Mouse (Mus musculus) forebrain, embryonic 11.5 days (tissue): Measurements from ENCODE around the gene Mst1r. TPM values are rescaled to one million over a fixed set of nuclear protein-coding genes. Genes with fewer than 3 reads are reported as not detected.

Experiments
- ATAC-seq: fragments of 200-750 bp; cut with Nextera tagmentation; replicated peaks from 2 replicates; pipeline ENCODE4 v1.8.0; 2017; ENCODE audit warnings: moderate TSS enrichment; ENCODE audit not compliant: low FRiP score
- DNase-seq: peaks from one replicate; pipeline ENCODE4 v3.0.0-alpha.2; 2017; ENCODE audit warnings: low spot score
- H3K27ac ChIP-seq: fragments of 300-500 bp; sonication (generic); 2 replicates; pipeline ENCODE4 v1.5.1; 2014; ENCODE audit warnings: low read depth, low read length
- H3K27me3 ChIP-seq: fragments of 300-500 bp; sonication (generic); 2 replicates; pipeline ENCODE4 v1.6.1; 2014; ENCODE audit warnings: mild to moderate bottlenecking, low read length, mixed read lengths; ENCODE audit not compliant: control insufficient read depth, insufficient read depth
- H3K36me3 ChIP-seq: fragments of 300-500 bp; sonication (generic); 2 replicates; pipeline ENCODE4 v1.6.1; 2014; ENCODE audit warnings: mild to moderate bottlenecking, low read length, moderate library complexity, mixed read lengths; ENCODE audit not compliant: control insufficient read depth, insufficient read depth
- H3K4me1 ChIP-seq: fragments of 300-500 bp; sonication (generic); replicated peaks from 2 replicates; pipeline ENCODE4 v1.6.1; 2014; ENCODE audit warnings: low read length, mixed read lengths; ENCODE audit not compliant: control insufficient read depth, insufficient read depth
- H3K4me2 ChIP-seq: fragments of 300-500 bp; sonication (generic); 2 replicates; pipeline ENCODE4 v1.6.1; 2014; ENCODE audit warnings: low read depth, mild to moderate bottlenecking, low read length, moderate library complexity, mixed read lengths; ENCODE audit not compliant: severe bottlenecking
- H3K4me3 ChIP-seq: fragments of 300-500 bp; sonication (generic); 2 replicates; pipeline ENCODE4 v1.5.1; 2014; ENCODE audit warnings: low read depth, low read length
- H3K9ac ChIP-seq: fragments of 300-500 bp; sonication (generic); 2 replicates; pipeline ENCODE4 v1.6.1; 2014; ENCODE audit warnings: low read length
- H3K9me3 ChIP-seq: fragments of 300-500 bp; sonication (generic); 2 replicates; pipeline ENCODE4 v1.6.1; 2016; ENCODE audit warnings: low read length, mixed read lengths; ENCODE audit not compliant: control insufficient read depth
- WGBS: fragments of 180-500 bp; shearing (Covaris S2); extraction: QIAGEN DNeasy Blood & Tissue Kit; methylation state at CpG from one replicate; pipeline ENCODE4 v1.1.7; 2014; 5-methylcytosine and 5-hydroxymethylcytosine counted together
- polyA plus RNA-seq: library from polyadenylated mRNA; unstranded; fragments of >200 nt; fragmentation: Nextera tagmentation; extraction: Ambion mirVana; gene quantifications from 2 replicates; pipeline ENCODE4 v1.2.1, GENCODE M21; 2014

Gene Mst1r
- polyA plus RNA-seq, 1 experiment from 2014 or later: 0.43 TPM

DNA sequence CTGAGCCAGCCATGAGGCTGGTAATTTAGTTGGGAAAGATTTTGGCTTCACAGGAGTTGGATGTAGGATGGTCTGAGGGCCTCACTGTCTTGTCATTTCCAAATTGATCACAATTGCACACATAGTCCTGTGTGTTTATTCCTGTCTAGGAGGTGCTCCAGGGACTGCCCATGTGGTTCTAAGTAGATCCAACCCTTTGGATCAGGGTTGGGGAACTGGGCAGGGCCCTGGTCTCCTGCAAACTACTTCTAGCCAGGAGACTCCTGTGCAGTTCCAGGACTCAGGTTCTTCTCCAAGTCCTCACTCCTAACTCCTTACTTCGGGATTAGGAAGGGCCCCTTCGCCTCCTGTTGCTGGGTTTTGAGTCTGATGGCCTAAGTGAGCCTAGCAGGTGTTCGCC, 28.7 kb downstream of the Mst1r start, which contains the start of gene Camkv:
Camkv (plus strand) TSS at position 301 of the 400 bp plus-strand sequence.
- 8% methylated on average over 3 of the region's 3 CpGs for WGBS
- H3K9ac ChIP-seq: peak within 1 kb of the TSS; percentile 67
- H3K4me1 ChIP-seq: peaks cover 13% of the 10 kb centered on the region; the same call in 1 of the 2 replicates
- no peak for DNase-seq
- H3K4me2 ChIP-seq: peak within 1 kb of the TSS; percentile 98
- ATAC-seq: no peak
- no peaks in the 10 kb centered on the region for H3K27me3 ChIP-seq
- H3K27ac ChIP-seq: no peak within 1 kb of the TSS
- peak within 1 kb of the TSS; percentile 52 for H3K4me3 ChIP-seq
- H3K9me3 ChIP-seq: no peaks in the 10 kb centered on the region
- H3K36me3 ChIP-seq: no peaks in the 10 kb centered on the region

DNA sequence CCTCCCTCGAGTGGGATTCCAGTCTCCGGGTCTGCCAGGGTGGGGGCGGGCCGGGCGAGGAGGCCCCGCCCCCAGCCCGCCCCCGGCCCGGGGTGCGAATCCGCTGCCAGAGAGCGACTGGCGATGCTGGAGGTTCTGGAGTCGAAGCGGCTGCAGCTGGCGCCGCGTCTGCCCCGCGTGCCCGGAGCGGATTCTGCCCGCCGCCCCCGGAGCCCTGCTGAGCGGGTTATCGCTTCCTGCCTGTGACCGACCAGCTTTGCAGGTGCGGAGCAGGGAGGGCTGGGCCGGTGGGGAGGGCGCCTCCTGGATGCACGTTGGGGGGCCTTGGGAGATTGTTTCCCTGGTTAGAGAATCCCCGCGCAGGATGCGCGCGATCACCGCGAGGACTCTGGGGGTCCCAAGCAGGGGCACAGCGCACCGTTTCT, 29.1 kb downstream of the Mst1r start:
- no peaks in the 10 kb centered on the region for H3K27me3 ChIP-seq
- no peak overlapping the region for H3K27ac ChIP-seq
- WGBS: under 1% methylated on average over 34 of the region's 41 CpGs
- peak overlapping the region; percentile 98 for H3K4me2 ChIP-seq
- DNase-seq (peak; percentile 72), ATAC-seq (peak; percentile 66)
- H3K4me1 ChIP-seq: peaks cover 13% of the 10 kb centered on the region; the same call in 1 of the 2 replicates
- H3K4me3 ChIP-seq: peak overlapping the region; percentile 52
- H3K36me3 ChIP-seq: no peaks in the 10 kb centered on the region
- no peaks in the 10 kb centered on the region for H3K9me3 ChIP-seq
- H3K9ac ChIP-seq: peak overlapping the region; percentile 67

DNA sequence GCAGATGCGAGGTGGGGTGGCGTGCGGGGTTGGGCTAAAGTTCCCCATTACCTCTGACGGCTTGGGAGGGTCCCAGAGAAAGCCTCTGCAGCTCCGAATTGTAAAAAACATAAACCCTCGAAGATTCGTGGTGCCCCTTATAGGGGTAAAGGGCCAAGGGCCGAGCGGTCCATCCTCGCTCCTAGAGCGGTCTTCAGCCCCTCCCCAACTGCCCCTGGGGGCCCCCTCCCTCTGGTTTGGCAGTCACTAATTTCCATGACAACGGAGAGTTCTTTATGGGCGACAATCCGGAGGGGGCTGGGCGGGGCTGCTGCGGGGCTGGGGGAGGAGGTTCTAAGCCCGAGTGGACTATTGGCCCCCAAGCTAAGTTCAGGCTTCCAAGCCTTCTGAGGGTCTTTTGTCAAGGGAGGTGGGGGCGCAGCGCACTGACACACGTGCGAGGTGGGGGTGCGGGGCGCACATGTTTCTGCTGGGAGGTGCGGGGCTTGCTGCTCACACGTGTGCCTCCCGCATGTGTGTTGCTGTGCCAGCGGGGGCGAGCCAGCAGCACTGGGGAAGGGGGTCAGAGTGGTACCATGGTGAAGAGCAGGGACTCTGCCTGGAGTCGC, 29.6 kb downstream of the Mst1r start:
- DNase-seq (peak; percentile 67), ATAC-seq (peak; percentile 80)
- under 1% methylated on average over 29 of the region's 29 CpGs for WGBS
- H3K9ac ChIP-seq: peak overlapping the region; percentile 67
- H3K27me3 ChIP-seq: no peaks in the 10 kb centered on the region
- peak overlapping the region; percentile 52 for H3K4me3 ChIP-seq
- H3K4me1 ChIP-seq: peaks cover 13% of the 10 kb centered on the region; the same call in 1 of the 2 replicates
- H3K9me3 ChIP-seq: no peaks in the 10 kb centered on the region
- no peak overlapping the region for H3K27ac ChIP-seq
- peak overlapping the region; percentile 98 for H3K4me2 ChIP-seq
- no peaks in the 10 kb centered on the region for H3K36me3 ChIP-seq

DNA sequence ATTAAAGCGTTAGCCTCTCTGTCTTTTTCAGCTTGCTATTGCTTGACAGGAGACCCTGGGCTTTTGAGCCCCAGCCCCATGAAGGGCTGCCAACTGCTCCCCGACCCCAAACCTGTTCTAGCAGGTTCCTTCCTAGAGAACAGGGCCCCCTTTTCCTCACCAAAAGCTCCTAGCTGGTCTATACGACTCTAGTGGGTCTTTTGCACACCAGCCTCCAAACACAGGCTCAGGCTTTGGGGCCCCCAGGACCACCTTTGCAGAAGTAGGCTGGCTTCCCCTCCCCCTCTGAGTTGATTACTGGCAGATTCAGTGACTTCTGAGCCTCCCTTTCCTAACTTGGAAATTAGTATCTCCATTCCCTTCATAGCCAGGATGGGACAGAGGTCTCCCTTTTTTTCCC, 30.2 kb downstream of the Mst1r start:
- 4% methylated on average over 3 of the region's 3 CpGs for WGBS
- no peak overlapping the region for H3K27ac ChIP-seq
- H3K9ac ChIP-seq: peak overlapping the region; percentile 67
- ATAC-seq (no peak), DNase-seq (no peak)
- no peaks in the 10 kb centered on the region for H3K9me3 ChIP-seq
- H3K36me3 ChIP-seq: no peaks in the 10 kb centered on the region
- peaks cover 13% of the 10 kb centered on the region; the same call in 1 of the 2 replicates for H3K4me1 ChIP-seq
- H3K4me3 ChIP-seq: peak overlapping the region; percentile 52
- peak overlapping the region; percentile 98 for H3K4me2 ChIP-seq
- H3K27me3 ChIP-seq: no peaks in the 10 kb centered on the region

DNA sequence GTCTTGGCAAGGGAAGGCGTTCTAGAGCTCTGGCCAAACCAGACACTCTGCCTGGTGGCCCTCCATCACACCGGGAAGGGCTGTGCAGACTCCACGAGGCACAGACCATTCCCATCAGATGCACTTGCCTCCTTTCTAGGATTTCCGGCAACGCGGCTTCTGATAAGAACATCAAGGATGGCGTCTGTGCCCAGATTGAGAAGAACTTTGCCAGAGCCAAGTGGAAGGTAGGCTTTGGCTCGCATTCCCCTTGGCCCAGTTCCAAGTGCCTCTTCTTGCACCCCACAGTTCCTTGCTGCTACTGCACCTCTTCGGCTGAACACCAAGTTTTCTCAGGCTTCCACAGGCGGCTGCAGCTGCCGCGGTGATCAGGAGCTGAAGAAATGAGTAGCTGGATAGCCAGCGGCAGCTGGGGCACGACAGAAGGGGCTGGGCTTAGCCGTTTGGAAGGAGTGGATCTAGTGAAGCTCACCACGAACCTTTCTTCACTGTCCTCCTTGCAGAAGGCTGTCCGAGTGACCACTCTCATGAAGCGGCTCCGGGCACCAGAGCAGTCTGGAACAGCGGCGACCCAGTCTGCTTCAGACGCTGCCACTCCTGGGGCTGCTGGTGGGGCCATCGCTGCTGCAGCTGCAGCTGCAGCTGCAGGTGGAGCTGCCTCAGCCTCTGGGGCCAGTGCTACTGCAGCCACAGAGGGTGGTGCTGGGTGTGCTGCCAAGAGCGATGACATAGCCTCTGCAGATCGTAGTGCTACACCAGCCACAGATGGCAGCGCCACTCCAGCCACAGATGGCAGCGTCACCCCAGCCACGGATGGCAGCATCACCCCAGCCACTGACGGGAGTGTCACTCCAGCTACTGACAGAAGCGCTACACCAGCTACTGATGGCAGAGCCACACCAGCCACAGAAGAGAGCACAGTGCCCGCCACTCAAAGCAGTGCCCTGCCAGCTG, 40.8 kb downstream of the Mst1r start:
- Histone ChIP-seq H3K4me1 (peaks cover 2% of the 10 kb centered on the region; the same call in 1 of the 2 replicates), H3K9ac (no peak overlapping the region), H3K4me3 (no peak overlapping the region), H3K27me3 (no peaks in the 10 kb centered on the region), H3K36me3 (no peaks in the 10 kb centered on the region), H3K4me2 (no peak overlapping the region), H3K27ac (no peak overlapping the region), H3K9me3 (no peaks in the 10 kb centered on the region)
- ATAC-seq (no peak), DNase-seq (no peak)
- 91% methylated on average over 31 of the region's 31 CpGs for WGBS

DNA sequence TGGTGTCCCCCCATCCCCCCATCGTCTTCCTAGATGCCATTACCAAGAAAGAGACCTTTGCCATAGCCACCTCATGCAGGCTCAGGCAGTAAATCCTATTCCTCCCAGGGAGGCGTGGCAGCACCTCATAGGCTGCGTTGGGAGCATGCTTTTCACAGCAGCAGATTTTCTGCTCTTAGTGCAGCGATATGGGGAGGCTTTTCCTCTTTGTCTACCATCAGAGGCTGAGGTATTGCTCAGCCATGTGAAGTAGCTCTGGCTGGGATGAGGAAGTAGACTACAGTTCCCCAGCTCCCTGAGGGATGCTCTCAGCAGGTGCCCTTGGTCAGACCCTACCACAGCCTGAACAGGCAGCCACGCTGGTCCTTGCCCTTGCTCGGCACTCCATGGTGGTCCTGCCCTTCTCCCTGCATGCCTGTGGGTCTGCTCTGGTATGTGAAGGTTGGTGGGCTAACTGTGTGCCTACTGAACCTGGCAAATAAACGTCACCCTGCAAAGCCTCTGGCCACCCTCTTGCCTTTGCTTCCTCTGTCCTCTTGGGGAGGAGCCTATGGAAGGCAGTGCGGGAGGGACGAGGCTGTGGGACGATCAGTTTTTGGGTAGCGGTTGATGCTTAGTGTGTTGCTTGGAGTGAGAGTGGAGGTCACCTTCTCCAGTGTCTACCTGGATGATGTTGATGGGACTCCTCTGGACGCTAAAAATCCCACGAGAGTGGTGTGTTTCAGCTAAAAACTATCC, 42.7 kb downstream of the Mst1r start:
- H3K27me3 ChIP-seq: no peaks in the 10 kb centered on the region
- no peak for ATAC-seq
- H3K9me3 ChIP-seq: no peaks in the 10 kb centered on the region
- H3K4me1 ChIP-seq: peaks cover 2% of the 10 kb centered on the region; the same call in 1 of the 2 replicates
- no peak for DNase-seq
- no peak overlapping the region for H3K27ac ChIP-seq
- H3K36me3 ChIP-seq: no peaks in the 10 kb centered on the region
- WGBS: 85% methylated on average over 13 of the region's 13 CpGs
- H3K4me2 ChIP-seq: no peak overlapping the region
- no peak overlapping the region for H3K9ac ChIP-seq
- no peak overlapping the region for H3K4me3 ChIP-seq

DNA sequence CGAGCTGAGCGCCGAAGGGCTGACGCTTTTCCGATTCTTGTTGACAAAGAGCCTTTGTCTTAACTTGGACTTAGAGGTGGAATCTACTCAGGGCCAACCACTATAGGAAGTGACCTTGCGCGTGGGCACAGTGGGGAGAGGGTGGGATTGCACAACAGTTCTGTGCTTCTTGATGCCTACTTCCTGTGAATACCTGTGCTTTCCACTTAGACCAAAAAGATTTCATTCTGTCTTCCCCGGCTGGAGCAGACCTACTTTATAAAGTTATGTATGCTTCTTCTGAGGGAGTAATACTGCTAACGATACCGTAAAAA, 43.2 kb downstream of the Mst1r start, which contains the start of gene Traip:
Traip (plus strand) TSS at position 215 of the 314 bp plus-strand sequence.
- no peaks in the 10 kb centered on the region for H3K36me3 ChIP-seq

More for the DNA sequence above, 43.2 kb downstream of the Mst1r start, which contains the start of gene Traip:
- Histone ChIP-seq H3K27me3 (no peaks in the 10 kb centered on the region), H3K27ac (peak within 1 kb of the TSS; percentile 75), H3K4me2 (peak within 1 kb of the TSS; percentile 58), H3K4me1 (peaks cover 2% of the 10 kb centered on the region; the same call in 1 of the 2 replicates), H3K4me3 (peak within 1 kb of the TSS; percentile 66), H3K9me3 (no peaks in the 10 kb centered on the region), H3K9ac (peak within 1 kb of the TSS; percentile 69)
- DNase-seq (no peak), ATAC-seq (no peak)
- WGBS: 91% methylated on average over 10 of the region's 10 CpGs
